Mouse (Mus musculus) adrenal gland, adult (tissue): ENCODE data around the gene Prima1.

Experiments
- DNase-seq, 2 experiments: peaks; one replicate each; pipeline ENCODE4 v3.0.0; 2022 to 2023; ENCODE audit warnings: low spot score in 1 of 2; ENCODE audit not compliant: inconsistent age in 2 of 2

Prima1 gene

GRCm38 (mm10) chr12:103242083-103242581 is at the start of gene Prima1:
TSS of gene Prima1 (minus strand) at chr12:103242150.
- peak; percentile 78 to 88 for DNase-seq

- DNase-seq = no peak
Measured at GRCm38 (mm10) chr12:103287276-103287675, 45.3 kb upstream of the Prima1 start.

- DNase-seq = no peak
Measured at GRCm38 (mm10) chr12:103283411-103283810, 41.5 kb upstream of the Prima1 start.

- DNase-seq = no peak
Measured at GRCm38 (mm10) chr12:103282936-103283335, 41.0 kb upstream of the Prima1 start.

GRCm38 (mm10) chr12:103281912-103282311 is 40.0 kb upstream of the Prima1 start:
- DNase-seq = peak in 1 of 2 experiments; percentile 54

- no peak for DNase-seq
Measured at GRCm38 (mm10) chr12:103281491-103281890, 39.5 kb upstream of the Prima1 start.

GRCm38 (mm10) chr12:103276422-103276821 is 34.5 kb upstream of the Prima1 start:
- no peak for DNase-seq

- DNase-seq = no peak
Measured at GRCm38 (mm10) chr12:103273732-103274131, 31.8 kb upstream of the Prima1 start.

- DNase-seq = no peak
Measured at GRCm38 (mm10) chr12:103273051-103273450, 31.1 kb upstream of the Prima1 start.

GRCm38 (mm10) chr12:103272176-103272575 is 30.2 kb upstream of the Prima1 start:
- no peak for DNase-seq

- DNase-seq = no peak
Measured at GRCm38 (mm10) chr12:103266605-103267004, 24.7 kb upstream of the Prima1 start.

- DNase-seq = peak; percentile 44 to 79
Measured at GRCm38 (mm10) chr12:103262017-103262865, 20.3 kb upstream of the Prima1 start.

GRCm38 (mm10) chr12:103252901-103253434 is 11.0 kb upstream of the Prima1 start:
- peak in 1 of 2 experiments; percentile 38 for DNase-seq

GRCm38 (mm10) chr12:103251151-103251550 is 9.2 kb upstream of the Prima1 start:
- DNase-seq = peak in 1 of 2 experiments; percentile 46

GRCm38 (mm10) chr12:103250333-103250732 is 8.4 kb upstream of the Prima1 start:
- DNase-seq = no peak

- DNase-seq = peak in 1 of 2 experiments; percentile 18
Measured at GRCm38 (mm10) chr12:103243041-103243440, 1.1 kb upstream of the Prima1 start.

GRCm38 (mm10) chr12:103242591-103243025 is 658 bp upstream of the Prima1 start:
- peak; percentile 77 to 88 for DNase-seq

- DNase-seq = peak; percentile 30 to 47
Measured at GRCm38 (mm10) chr12:103241311-103242082, 453 bp downstream of the Prima1 start.

GRCm38 (mm10) chr12:103238924-103239460 is 3.0 kb downstream of the Prima1 start:
- no peak for DNase-seq

GRCm38 (mm10) chr12:103235856-103236255 is 6.1 kb downstream of the Prima1 start:
- no peak for DNase-seq

GRCm38 (mm10) chr12:103235251-103235650 is 6.7 kb downstream of the Prima1 start:
- peak; percentile 40 to 68 for DNase-seq
